Mouse (Mus musculus): ENCODE data around the gene Lingo4.

- no peak for TF ChIP-seq CTCF (IDR thresholded peaks at IDR 0.05; ENCODE audit: insufficient read depth, low read depth, low read length)
- no peak for TF ChIP-seq POLR2A (IDR thresholded peaks at IDR 0.05; ENCODE audit: insufficient read depth, low read depth, low read length)
These were observed 30.8 kb upstream of the Lingo4 start for GRCm38 (mm10) chr3:94367511-94367910.

All from olfactory bulb, adult 2 months (tissue).